Mouse (Mus musculus) kidney, adult 2 months (tissue): ENCODE data around the gene Zfp46. TPM values are rescaled to one million over a fixed set of nuclear protein-coding genes. Genes with fewer than 3 reads are reported as not detected.

Experiments
- DNase-seq: peaks from one replicate; pipeline ENCODE4 v3.0.0; 2021
- H3K27ac ChIP-seq: fragments of 200-500 bp; 2 replicates; pipeline ENCODE4 v1.5.1; 2012; ENCODE audit warnings: low read depth, low read length, control low read depth, inconsistent platforms; ENCODE audit not compliant: insufficient read depth
- H3K27me3 ChIP-seq: fragments of 200-500 bp; replicated peaks from 2 replicates; pipeline ENCODE4 v1.6.1; 2012; ENCODE audit warnings: mild to moderate bottlenecking, moderate library complexity, low read length, inconsistent platforms; ENCODE audit not compliant: control insufficient read depth, insufficient read depth
- H3K36me3 ChIP-seq: fragments of 200-500 bp; 2 replicates; pipeline ENCODE4 v1.6.1; 2012; ENCODE audit warnings: mild to moderate bottlenecking, moderate library complexity, low read length, inconsistent platforms; ENCODE audit not compliant: control insufficient read depth, insufficient read depth
- H3K4me1 ChIP-seq: fragments of 200-500 bp; 2 replicates; pipeline ENCODE4 v1.6.1; 2011; ENCODE audit warnings: low read length; ENCODE audit not compliant: control insufficient read depth, insufficient read depth
- H3K4me3 ChIP-seq: fragments of 200-500 bp; 2 replicates; pipeline ENCODE4 v1.5.1; 2011; ENCODE audit warnings: mild to moderate bottlenecking, low read depth, low read length, control low read depth; ENCODE audit not compliant: insufficient read depth
- CTCF ChIP-seq: fragments of 200-500 bp; conservative IDR thresholded peaks from 2 replicates; pipeline ENCODE4 v1.5.1; 2011; ENCODE audit warnings: low read depth, mild to moderate bottlenecking, control low read depth, low read length, moderate library complexity, mixed read lengths; ENCODE audit not compliant: insufficient read depth, insufficient read length
- POLR2A ChIP-seq: fragments of 200-500 bp; IDR thresholded peaks from one replicate; pipeline ENCODE4 v1.6.1; 2011; ENCODE audit warnings: low read depth, low read length, control low read depth
- WGBS: fragments of 180-500 bp; shearing (Covaris S2); methylation state at CpG from one replicate; pipeline ENCODE4 v1.1.7; 2018; 5-methylcytosine and 5-hydroxymethylcytosine counted together
- polyA plus RNA-seq: library from polyadenylated mRNA; depleted of rRNA; stranded (reverse); fragments of >200 nt; gene quantifications from 2 replicates; pipeline ENCODE4 v1.2.3, GENCODE M21; 2012; rRNA removed

The Zfp46 gene
- polyA plus RNA-seq, 1 experiment, result 10.9 TPM

GRCm38 (mm10) chr4:136331709-136332108 is 47.2 kb downstream of the Zfp46 start:
- no peaks in the 10 kb centered on the region; the same call in 1 of the 2 replicates for H3K4me1 ChIP-seq
- no peaks in the 10 kb centered on the region for H3K27me3 ChIP-seq
- TF ChIP-seq POLR2A, result no peak
- no peak for TF ChIP-seq CTCF
- H3K27ac ChIP-seq, result no peak overlapping the region
- peaks cover 6% of the 10 kb centered on the region for H3K36me3 ChIP-seq
- H3K4me3 ChIP-seq, result no peak overlapping the region
- WGBS, result 68% methylated on average over 3 of the region's 3 CpGs
- DNase-seq, result no peak

DNA sequence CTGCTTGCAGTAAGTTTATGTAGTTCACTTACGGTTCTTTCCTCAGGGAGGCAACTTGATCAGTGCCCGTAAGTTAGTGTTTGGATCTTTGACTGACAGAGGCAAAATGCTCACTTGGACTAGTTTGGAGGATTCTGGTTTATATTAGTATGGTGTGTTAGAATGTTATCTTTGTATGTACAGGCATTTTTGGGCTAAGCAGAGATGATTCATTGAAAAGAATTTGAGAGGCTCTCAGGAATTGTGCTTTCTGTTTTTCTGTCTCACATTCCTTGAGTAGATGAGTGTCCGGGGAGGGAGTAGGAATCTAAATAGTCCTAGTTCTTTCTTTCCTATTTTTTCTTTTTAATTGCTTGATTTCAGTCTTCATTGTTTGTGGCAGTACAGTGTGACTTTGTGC is 48.7 kb downstream of the Zfp46 start:
- TF ChIP-seq CTCF, result no peak
- TF ChIP-seq POLR2A, result no peak
- Histone ChIP-seq H3K4me1 (no peaks in the 10 kb centered on the region; the same call in 1 of the 2 replicates), H3K27ac (peak overlapping the region; percentile 31; the same call in 1 of the 2 replicates), H3K27me3 (no peaks in the 10 kb centered on the region), H3K4me3 (no peak overlapping the region), H3K36me3 (peaks cover 5% of the 10 kb centered on the region; the same call in 1 of the 2 replicates)
- WGBS, result 52% methylated on average over 3 of the region's 3 CpGs
- DNase-seq, result no peak

GRCm38 (mm10) chr4:136335065-136335464 is 50.6 kb downstream of the Zfp46 start:
- Histone ChIP-seq H3K4me3 (no peak overlapping the region), H3K4me1 (no peaks in the 10 kb centered on the region; the same call in 1 of the 2 replicates), H3K27me3 (no peaks in the 10 kb centered on the region), H3K36me3 (peaks cover 6% of the 10 kb centered on the region; the same call in 1 of the 2 replicates), H3K27ac (no peak overlapping the region)
- no peak for TF ChIP-seq CTCF
- no peak for DNase-seq
- WGBS, result 64% methylated on average over 2 of the region's 2 CpGs

DNA sequence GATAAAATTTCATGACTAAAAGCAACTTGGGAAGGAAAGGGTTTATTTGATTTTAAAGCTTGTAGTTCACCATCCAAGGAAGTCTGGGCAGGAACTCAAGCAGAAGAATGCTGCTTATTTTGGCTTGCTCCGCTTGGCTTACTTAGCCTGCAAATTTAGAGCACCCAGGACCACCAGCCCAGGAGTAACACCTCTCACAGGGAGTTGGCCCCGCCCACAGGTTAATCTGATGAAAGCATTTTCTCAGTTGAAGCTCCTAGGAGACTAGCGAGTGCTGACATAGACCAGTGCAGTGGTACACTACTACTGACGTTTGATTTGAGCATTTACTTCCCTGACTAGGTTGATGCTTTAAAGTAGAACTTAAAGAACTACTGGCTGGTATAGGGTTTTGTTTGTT is 52.6 kb downstream of the Zfp46 start:
- no peaks in the 10 kb centered on the region for H3K27me3 ChIP-seq
- WGBS, result 59% methylated on average over 4 of the region's 4 CpGs
- H3K27ac ChIP-seq, result no peak overlapping the region
- H3K4me1 ChIP-seq, result no peaks in the 10 kb centered on the region; the same call in 1 of the 2 replicates
- DNase-seq, result peak; percentile 14
- no peak overlapping the region for H3K4me3 ChIP-seq
- peaks cover 6% of the 10 kb centered on the region; the same call in 1 of the 2 replicates for H3K36me3 ChIP-seq
- TF ChIP-seq CTCF (no peak), POLR2A (no peak)

Other genes starting within 250 kb of the Zfp46 start
- 232 and 292 TPM in 2 replicates for gene Rpl11, start 231.3 kb upstream of the Zfp46 start, polyA plus RNA-seq
- 259 and 289 TPM in 2 replicates for gene Id3, start 141.2 kb upstream of the Zfp46 start, polyA plus RNA-seq
- 2.1 and 2.2 TPM in 2 replicates for gene E2f2, start 112.3 kb upstream of the Zfp46 start, polyA plus RNA-seq
- 5.7 and 7.0 TPM in 2 replicates for gene Asap3, start 78.3 kb upstream of the Zfp46 start, polyA plus RNA-seq
- gene Tcea3, start 37.0 kb upstream of the Zfp46 start, polyA plus RNA-seq, result 29.9 and 50.8 TPM in 2 replicates
- 9.9 and 14.0 TPM in 2 replicates for gene Hnrnpr, start 26.3 kb downstream of the Zfp46 start, polyA plus RNA-seq
- gene Htr1d, start 138.8 kb downstream of the Zfp46 start, polyA plus RNA-seq, result not detected in 2 replicates
- gene 6030445D17Rik, start 177.6 kb downstream of the Zfp46 start, polyA plus RNA-seq, result 0.30 and 0.31 TPM in 2 replicates
- 12.5 and 13.2 TPM in 2 replicates for gene Luzp1, start 185.1 kb downstream of the Zfp46 start, polyA plus RNA-seq